15 mouse cellular contexts compared by ENCODE assay signal in genomic region chr12:8571903-8572341, GRCm38 (mm10). TPM values are rescaled to one million over a fixed set of nuclear protein-coding genes. Genes with fewer than 3 reads are reported as not detected.
DNase-seq lines count a peak whose midpoint lies in the region; ATAC-seq and TF ChIP-seq lines count a peak whose summit lies in the region.
"Not testable (repeated sequence)": the region's sequence is repeated elsewhere in the genome, so short reads cannot be mapped to it uniquely, and the experiment has no call there.
"Had no signal": no experiment of that assay in that cellular context is flagged by ENCODE, and none has a peak within 500 bp of the region (broad histone marks: within the 10 kb centered on the region; RNA-seq: fewer than 3 reads in every experiment).

No protein-coding gene starts in this region.

- not testable (repeated sequence) for H3K9ac ChIP-seq in embryonic facial prominence, embryonic 13.5 days; heart, embryonic 16.5 days (ENCODE audit: low read length); limb, embryonic 15.5 days; liver, embryonic 16.5 days (ENCODE audit: low read depth, low read length); midbrain, embryonic 16.5 days (ENCODE audit: low read depth, low read length)

- not testable (repeated sequence) for ATAC-seq in embryonic facial prominence, embryonic 13.5 days (ENCODE audit: insufficient number of reproducible peaks, insufficient read depth, low FRiP score, low TSS enrichment, low read depth); heart, embryonic 16.5 days (replicated peaks; ENCODE audit: extremely low read depth, insufficient read depth, low FRiP score); limb, embryonic 15.5 days (ENCODE audit: insufficient number of reproducible peaks, low FRiP score, low TSS enrichment, low read depth); liver, embryonic 16.5 days (ENCODE audit: low read depth); midbrain, embryonic 16.5 days

- not testable (repeated sequence) for TF ChIP-seq POLR2A in kidney, adult 2 months (IDR thresholded peaks at IDR 0.05; ENCODE audit: low read depth, low read length)

- DNase-seq in kidney, adult 2 months: peak; percentile 34
- peak; percentile 18 for DNase-seq in kidney, postnatal 14 days

- peak overlapping the region; percentile 49 for H3K4me2 ChIP-seq in embryonic facial prominence, embryonic 13.5 days
- peak overlapping the region; percentile 41 for H3K4me2 ChIP-seq in heart, embryonic 16.5 days (ENCODE audit: low read depth, low read length)
- peak overlapping the region; percentile 24; the same call in 1 of the 2 replicates for H3K4me2 ChIP-seq in limb, embryonic 15.5 days
- H3K4me2 ChIP-seq in liver, embryonic 16.5 days (ENCODE audit: low read depth, low read length): peak overlapping the region; percentile 8; the same call in 1 of the 2 replicates
- H3K4me2 ChIP-seq in midbrain, embryonic 16.5 days (ENCODE audit: low read length): peak overlapping the region; percentile 9; the same call in 1 of the 2 replicates

- not testable (repeated sequence) for H3K27me3 ChIP-seq in embryonic facial prominence, embryonic 13.5 days; heart, embryonic 16.5 days (ENCODE audit: control insufficient read depth, insufficient read depth, low read length); kidney, adult 2 months (replicated peaks; ENCODE audit: control insufficient read depth, insufficient read depth, low read length); limb, embryonic 15.5 days; liver, embryonic 16.5 days (ENCODE audit: control insufficient read depth, insufficient read depth, low read depth, low read length); midbrain, embryonic 16.5 days (ENCODE audit: control insufficient read depth, insufficient read depth, low read depth, low read length)

- H3K4me1 ChIP-seq in embryonic facial prominence, embryonic 13.5 days; heart, embryonic 16.5 days (ENCODE audit: control insufficient read depth, insufficient read depth, low read length); kidney, adult 2 months (ENCODE audit: control insufficient read depth, insufficient read depth, low read length); limb, embryonic 15.5 days; liver, embryonic 16.5 days (ENCODE audit: control insufficient read depth, low read depth, low read length); midbrain, embryonic 16.5 days (ENCODE audit: control insufficient read depth, insufficient read depth, low read length): not testable (repeated sequence)

- not testable (repeated sequence) for H3K27ac ChIP-seq in embryonic facial prominence, embryonic 13.5 days; heart, embryonic 16.5 days (ENCODE audit: low read length); limb, embryonic 15.5 days; midbrain, embryonic 16.5 days (ENCODE audit: low read length)
- H3K27ac ChIP-seq in kidney, adult 2 months (ENCODE audit: insufficient read depth, low read depth, low read length): peak overlapping the region; percentile 2; the same call in 1 of the 2 replicates
- H3K27ac ChIP-seq in liver, embryonic 16.5 days (ENCODE audit: low read length): peak overlapping the region; percentile 41; the same call in 1 of the 2 replicates

- 22% methylated on average over 12 of the region's 12 CpGs for WGBS in embryonic facial prominence, embryonic 13.5 days
- WGBS in heart, embryonic 16.5 days: 28% methylated on average over 12 of the region's 12 CpGs
- WGBS in kidney, adult 2 months: 13% methylated on average over 12 of the region's 12 CpGs
- 29% methylated on average over 12 of the region's 12 CpGs for WGBS in limb, embryonic 15.5 days
- 36% methylated on average over 12 of the region's 12 CpGs for WGBS in liver, embryonic 16.5 days (ENCODE audit: insufficient replicate concordance)
- 44% methylated on average over 12 of the region's 12 CpGs for WGBS in midbrain, embryonic 16.5 days

- H3K4me3 ChIP-seq in embryonic facial prominence, embryonic 13.5 days; midbrain, embryonic 16.5 days (ENCODE audit: low read depth, low read length): not testable (repeated sequence)
- H3K4me3 ChIP-seq in heart, embryonic 16.5 days (ENCODE audit: low read length): 0 out of 2 replicates have a peak overlapping the region, but pooled peaks have one; percentile 3
- H3K4me3 ChIP-seq in kidney, adult 2 months (ENCODE audit: insufficient read depth, low read depth, low read length): peak overlapping the region; percentile 39; the same call in 1 of the 2 replicates
- peak overlapping the region; percentile 4; the same call in 1 of the 2 replicates for H3K4me3 ChIP-seq in limb, embryonic 15.5 days
- H3K4me3 ChIP-seq in liver, embryonic 16.5 days (ENCODE audit: low read depth, low read length): peak overlapping the region; percentile 39

- not testable (repeated sequence) for TF ChIP-seq CTCF in kidney, adult 2 months (conservative IDR thresholded peaks at IDR 0.05; ENCODE audit: insufficient read depth, insufficient read length, low read depth, low read length)

- not testable (repeated sequence) for H3K36me3 ChIP-seq in embryonic facial prominence, embryonic 13.5 days; heart, embryonic 16.5 days (ENCODE audit: control insufficient read depth, insufficient read depth); kidney, adult 2 months (ENCODE audit: control insufficient read depth, insufficient read depth, low read length); limb, embryonic 15.5 days; liver, embryonic 16.5 days (ENCODE audit: control insufficient read depth, insufficient read depth); midbrain, embryonic 16.5 days (ENCODE audit: control insufficient read depth, insufficient read depth, low read length)

- H3K9me3 ChIP-seq in embryonic facial prominence, embryonic 13.5 days; heart, embryonic 16.5 days (replicated peaks; ENCODE audit: control insufficient read depth, low read length); limb, embryonic 15.5 days; liver, embryonic 16.5 days (replicated peaks; ENCODE audit: control insufficient read depth, low read length); midbrain, embryonic 16.5 days (replicated peaks; ENCODE audit: control insufficient read depth, low read length, poor library complexity, severe bottlenecking): not testable (repeated sequence)

RNA-seq across cellular contexts. Expression of gene Slc7a15, which starts 26.9 kb away (rescaled TPM):
- polyA plus RNA-seq in embryonic facial prominence, embryonic 13.5 days (2015; fragmentation: Nextera tagmentation; extraction: Ambion mirVana): 0.17 TPM in 1 of 2 replicates, not detected in the other
- polyA plus RNA-seq in heart, embryonic 16.5 days (2015; fragmentation: Nextera tagmentation; extraction: Ambion mirVana): not detected in 2 replicates
- polyA plus RNA-seq in kidney, adult 2 months (2012; rRNA removed): 0.49 and 0.61 TPM in 2 replicates
- not detected in 2 replicates for polyA plus RNA-seq in limb, embryonic 15.5 days (2015; fragmentation: Nextera tagmentation; extraction: Ambion mirVana)
- polyA plus RNA-seq in liver, embryonic 16.5 days (2015; fragmentation: Nextera tagmentation; extraction: Ambion mirVana): 0.08 and 0.19 TPM in 2 replicates
- not detected in 2 replicates for polyA plus RNA-seq in midbrain, embryonic 16.5 days (2015; fragmentation: Nextera tagmentation; extraction: Ambion mirVana)
- polyA plus RNA-seq: cortical plate, adult 2 months; forebrain, embryonic 12.5 days; frontal cortex, adult 2 months; G1E; hindbrain, embryonic 15.5 days; midbrain, embryonic 10.5 days; neural tube, embryonic 12.5 days; spleen, adult 2 months had no signal
